Mouse (Mus musculus) lung, postnatal 0 days (tissue): ENCODE results near the gene Uck2. TPM values are rescaled to one million over a fixed set of nuclear protein-coding genes. Genes with fewer than 3 reads are reported as not detected.

Source experiments
- ATAC-seq: fragments of 200-750 bp; cut with Nextera tagmentation; 2 replicates; pipeline ENCODE4 v1.8.0; 2017; ENCODE audit warnings: moderate library complexity
- DNase-seq: peaks from one replicate; pipeline ENCODE4 v3.0.0-alpha.2; 2016; ENCODE audit warnings: low spot score
- H3K27ac ChIP-seq: fragments of 300-500 bp; sonication (generic); 2 replicates; pipeline ENCODE4 v1.5.1; 2014; ENCODE audit warnings: antibody characterized with exemption, mild to moderate bottlenecking, low read length, mixed read lengths
- H3K27me3 ChIP-seq: fragments of 300-500 bp; sonication (generic); replicated peaks from 2 replicates; pipeline ENCODE4 v1.6.1; 2014; ENCODE audit warnings: low read length, mixed read lengths; ENCODE audit not compliant: insufficient read depth
- H3K36me3 ChIP-seq: fragments of 300-500 bp; sonication (generic); 2 replicates; pipeline ENCODE4 v1.6.1; 2014; ENCODE audit warnings: low read length, mixed read lengths; ENCODE audit not compliant: insufficient read depth
- H3K4me1 ChIP-seq: fragments of 300-500 bp; sonication (generic); 2 replicates; pipeline ENCODE4 v1.6.1; 2014; ENCODE audit warnings: antibody characterized with exemption, low read depth, low read length, mixed read lengths; ENCODE audit not compliant: insufficient read depth
- H3K4me2 ChIP-seq: fragments of 300-500 bp; sonication (generic); replicated peaks from 2 replicates; pipeline ENCODE4 v1.6.1; 2014; ENCODE audit warnings: low read depth, mild to moderate bottlenecking, low read length, moderate library complexity, mixed read lengths
- H3K4me3 ChIP-seq: fragments of 300-500 bp; sonication (generic); 2 replicates; pipeline ENCODE4 v1.5.1; 2014; ENCODE audit warnings: low read depth, low read length
- H3K9ac ChIP-seq: fragments of 300-500 bp; sonication (generic); replicated peaks from 2 replicates; pipeline ENCODE4 v1.6.1; 2014; ENCODE audit warnings: low read depth, mild to moderate bottlenecking
- H3K9me3 ChIP-seq: fragments of 300-500 bp; sonication (generic); 2 replicates; pipeline ENCODE4 v1.6.1; 2016; ENCODE audit warnings: low read length, mixed read lengths
- CTCF ChIP-seq: IDR thresholded peaks from 2 replicates; pipeline ENCODE4 v1.5.1; 2016; ENCODE audit warnings: antibody characterized with exemption, mild to moderate bottlenecking
- EP300 ChIP-seq: IDR thresholded peaks from 2 replicates; pipeline ENCODE4 v1.6.1; 2016; ENCODE audit warnings: antibody characterized with exemption, mild to moderate bottlenecking, control low read depth
- WGBS: fragments of 180-500 bp; shearing (Covaris S2); extraction: QIAGEN DNeasy Blood & Tissue Kit; methylation state at CpG from one replicate; pipeline ENCODE4 v1.1.7; 2014; 5-methylcytosine and 5-hydroxymethylcytosine counted together
- polyA plus RNA-seq: library from polyadenylated mRNA; unstranded; fragments of >200 nt; fragmentation: Nextera tagmentation; extraction: Ambion mirVana; gene quantifications from 2 replicates; pipeline ENCODE4 v1.2.1, GENCODE M21; 2015

Uck2 gene
- polyA plus RNA-seq, 1 experiment from 2014 or later = 22.9 TPM

- no peak overlapping the region for H3K9ac ChIP-seq
- H3K4me1 ChIP-seq = no peaks in the 10 kb centered on the region
- H3K27me3 ChIP-seq = no peaks in the 10 kb centered on the region
- H3K27ac ChIP-seq = no peak overlapping the region
- H3K36me3 ChIP-seq = no peaks in the 10 kb centered on the region
- no peak for ATAC-seq
- 22% methylated on average over 7 of the region's 7 CpGs for WGBS
- no peak overlapping the region for H3K4me2 ChIP-seq
- TF ChIP-seq EP300 = no peak
- peak; percentile 88 for TF ChIP-seq CTCF
- H3K4me3 ChIP-seq = no peak overlapping the region
- no peaks in the 10 kb centered on the region for H3K9me3 ChIP-seq
- DNase-seq = peak; percentile 54
Measured at GRCm38 (mm10) chr1:167211979-167212614, 73.0 kb downstream of the Uck2 start.

- Histone ChIP-seq H3K9me3 (no peaks in the 10 kb centered on the region), H3K4me1 (no peaks in the 10 kb centered on the region), H3K9ac (no peak overlapping the region), H3K36me3 (no peaks in the 10 kb centered on the region), H3K27ac (no peak overlapping the region), H3K4me3 (no peak overlapping the region), H3K4me2 (no peak overlapping the region), H3K27me3 (no peaks in the 10 kb centered on the region)
- DNase-seq (no peak), ATAC-seq (no peak)
- 63% methylated on average over 4 of the region's 4 CpGs for WGBS
- no peak for TF ChIP-seq EP300
Measured at GRCm38 (mm10) chr1:167208816-167209215, 76.3 kb downstream of the Uck2 start.

DNA sequence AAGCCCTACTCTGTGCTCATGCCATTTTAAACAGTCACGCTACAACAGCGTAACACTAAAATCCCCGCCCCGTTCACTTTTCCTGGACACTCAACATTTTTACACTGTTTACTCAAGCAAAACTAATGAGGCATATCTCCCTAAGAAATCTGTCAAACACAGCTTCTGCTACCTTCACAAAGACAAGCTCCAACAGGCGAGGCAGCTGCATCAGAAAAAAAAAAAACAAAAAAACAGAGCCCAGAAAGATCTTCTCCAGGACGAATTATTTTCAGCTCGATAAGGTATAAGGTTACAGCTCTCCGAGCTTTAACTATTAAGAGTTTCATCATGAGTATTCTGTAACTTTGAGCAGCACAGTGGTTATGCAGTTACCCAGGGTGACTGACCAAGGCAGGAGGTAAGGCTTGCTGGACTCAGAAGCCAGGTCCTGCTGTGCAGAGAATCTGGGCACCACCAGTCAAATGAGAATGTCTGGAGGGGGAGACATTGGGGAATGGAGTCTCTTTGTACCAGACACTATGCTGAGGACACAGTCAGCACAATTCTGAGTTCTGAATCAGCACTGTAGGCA is 79.9 kb downstream of the Uck2 start:
- Histone ChIP-seq H3K9me3 (no peaks in the 10 kb centered on the region), H3K36me3 (no peaks in the 10 kb centered on the region), H3K9ac (no peak overlapping the region), H3K27me3 (no peaks in the 10 kb centered on the region), H3K4me3 (no peak overlapping the region), H3K4me1 (no peaks in the 10 kb centered on the region), H3K4me2 (no peak overlapping the region), H3K27ac (no peak overlapping the region)
- 26% methylated on average over 8 of the region's 8 CpGs for WGBS
- no peak for ATAC-seq
- TF ChIP-seq EP300 = no peak
- no peak for TF ChIP-seq CTCF
- no peak for DNase-seq

- no peaks in the 10 kb centered on the region for H3K36me3 ChIP-seq
- H3K4me1 ChIP-seq = no peaks in the 10 kb centered on the region
- no peak overlapping the region for H3K4me2 ChIP-seq
- H3K9ac ChIP-seq = no peak overlapping the region
- no peaks in the 10 kb centered on the region for H3K9me3 ChIP-seq
- no peak overlapping the region for H3K27ac ChIP-seq
- 57% methylated on average over 1 of the region's 1 CpGs for WGBS
- DNase-seq = no peak
- H3K4me3 ChIP-seq = no peak overlapping the region
- ATAC-seq = no peak
- no peak for TF ChIP-seq EP300
- no peak for TF ChIP-seq CTCF
- no peaks in the 10 kb centered on the region for H3K27me3 ChIP-seq
Measured at GRCm38 (mm10) chr1:167204421-167204820, 80.7 kb downstream of the Uck2 start.

DNA sequence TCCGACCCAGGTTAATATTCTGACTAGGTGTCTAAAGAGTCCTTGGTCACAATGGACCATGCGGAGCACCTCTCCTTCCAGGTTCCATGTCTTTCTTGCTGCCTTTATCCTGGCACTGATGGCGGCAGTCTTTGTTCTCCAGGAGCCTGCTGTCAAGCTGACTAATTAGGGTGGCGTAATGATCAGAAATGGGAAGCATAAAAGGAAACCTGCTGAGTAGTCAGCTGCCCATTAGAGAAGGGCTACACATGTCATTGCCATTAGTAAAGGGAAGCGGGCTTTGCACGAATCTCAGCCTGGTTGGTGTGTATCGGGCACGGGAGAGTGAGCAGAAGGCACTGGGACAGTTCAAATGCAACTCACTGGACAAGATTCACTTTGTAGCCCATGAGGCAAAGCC is 90.4 kb downstream of the Uck2 start:
- Histone ChIP-seq H3K9ac (no peak overlapping the region), H3K27ac (no peak overlapping the region), H3K36me3 (no peaks in the 10 kb centered on the region), H3K4me1 (no peaks in the 10 kb centered on the region), H3K9me3 (no peaks in the 10 kb centered on the region), H3K4me2 (no peak overlapping the region), H3K27me3 (no peaks in the 10 kb centered on the region), H3K4me3 (no peak overlapping the region)
- WGBS = 72% methylated on average over 8 of the region's 8 CpGs
- TF ChIP-seq CTCF = no peak
- TF ChIP-seq EP300 = no peak
- DNase-seq (no peak), ATAC-seq (no peak)

- 28% methylated on average over 5 of the region's 5 CpGs for WGBS
- Histone ChIP-seq H3K4me3 (no peak overlapping the region), H3K9me3 (no peaks in the 10 kb centered on the region), H3K9ac (no peak overlapping the region), H3K4me2 (no peak overlapping the region), H3K27ac (no peak overlapping the region), H3K27me3 (no peaks in the 10 kb centered on the region), H3K4me1 (no peaks in the 10 kb centered on the region), H3K36me3 (no peaks in the 10 kb centered on the region)
- ATAC-seq (no peak), DNase-seq (peak; percentile 16)
- TF ChIP-seq CTCF (no peak), EP300 (no peak)
Measured at GRCm38 (mm10) chr1:167187791-167188190, 97.3 kb downstream of the Uck2 start.
